Comparison of ENCODE assay signal across 20 mouse cellular contexts in genomic region chr9:118326656-118327055, GRCm38 (mm10).
DNase-seq lines count a peak whose midpoint lies in the region; ATAC-seq and TF ChIP-seq lines count a peak whose summit lies in the region.
"Had no signal": no experiment of that assay in that cellular context is flagged by ENCODE, and none has a peak within 500 bp of the region (broad histone marks: within the 10 kb centered on the region; RNA-seq: fewer than 3 reads in every experiment).

No protein-coding gene starts in this region.

- H3K4me2 ChIP-seq in forebrain, postnatal 0 days (ENCODE audit: low read depth): no peak overlapping the region
- no peak overlapping the region for H3K4me2 ChIP-seq in forebrain, embryonic 12.5 days
- no peak overlapping the region for H3K4me2 ChIP-seq in forebrain, embryonic 16.5 days (ENCODE audit: low read length)
- H3K4me2 ChIP-seq: heart, embryonic 11.5 days; heart, embryonic 15.5 days; hindbrain, embryonic 15.5 days had no signal

- DNase-seq in forebrain, embryonic 10.5 days (ENCODE audit: extremely low spot score, low spot score): no peak
- DNase-seq in forebrain, postnatal 0 days: no peak
- peak; percentile 71 for DNase-seq in brain, embryonic 14.5 days (ENCODE audit: low read depth)
- no peak for DNase-seq in adipocyte (ENCODE audit: low spot score)
- DNase-seq: adrenal gland, adult 2 months; adrenal gland, postnatal 25 days; cerebellum, adult 2 months; gastrocnemius, postnatal 14 days; heart, adult 2 months; heart, postnatal 14 days; kidney, adult 11 months had no signal

- H3K36me3 ChIP-seq in forebrain, embryonic 10.5 days (replicated peaks): no peaks in the 10 kb centered on the region
- no peaks in the 10 kb centered on the region for H3K36me3 ChIP-seq in forebrain, postnatal 0 days (ENCODE audit: insufficient read depth)
- H3K36me3 ChIP-seq in forebrain, embryonic 12.5 days (replicated peaks): no peaks in the 10 kb centered on the region
- no peaks in the 10 kb centered on the region for H3K36me3 ChIP-seq in forebrain, embryonic 16.5 days (ENCODE audit: control insufficient read depth, insufficient read depth)
- H3K36me3 ChIP-seq: embryonic facial prominence, embryonic 10.5 days; heart, embryonic 15.5 days; hindbrain, embryonic 15.5 days had no signal

- H3K9ac ChIP-seq in forebrain, postnatal 0 days: no peak overlapping the region
- H3K9ac ChIP-seq in forebrain, embryonic 12.5 days: no peak overlapping the region
- no peak overlapping the region for H3K9ac ChIP-seq in forebrain, embryonic 16.5 days (replicated peaks; ENCODE audit: low read depth, low read length)
- H3K9ac ChIP-seq: heart, embryonic 15.5 days; hindbrain, embryonic 15.5 days had no signal

- no peak overlapping the region for H3K4me3 ChIP-seq in forebrain, embryonic 10.5 days
- H3K4me3 ChIP-seq in forebrain, postnatal 0 days (ENCODE audit: low read depth, low read length): no peak overlapping the region
- no peak overlapping the region for H3K4me3 ChIP-seq in forebrain, embryonic 12.5 days (replicated peaks)
- H3K4me3 ChIP-seq in forebrain, embryonic 16.5 days (replicated peaks; ENCODE audit: low read length): no peak overlapping the region
- H3K4me3 ChIP-seq: embryonic facial prominence, embryonic 10.5 days; heart, adult 2 months; heart, embryonic 15.5 days; hindbrain, embryonic 15.5 days had no signal

- peak overlapping the region; percentile 66 for H3K27ac ChIP-seq in forebrain, embryonic 10.5 days
- no peak overlapping the region for H3K27ac ChIP-seq in forebrain, postnatal 0 days (ENCODE audit: low read depth, low read length)
- peak overlapping the region; percentile 61; the same call in 1 of the 2 replicates for H3K27ac ChIP-seq in forebrain, embryonic 12.5 days
- peak overlapping the region; percentile 13; the same call in 1 of the 2 replicates for H3K27ac ChIP-seq in forebrain, embryonic 16.5 days (ENCODE audit: low read length)
- H3K27ac ChIP-seq: embryonic facial prominence, embryonic 10.5 days; heart, adult 2 months; heart, embryonic 15.5 days; hindbrain, embryonic 15.5 days had no signal

- TF ChIP-seq CTCF in forebrain, postnatal 0 days (IDR thresholded peaks at IDR 0.05; ENCODE audit: low read depth): no peak
- TF ChIP-seq CTCF in brain, embryonic 14.5 days (IDR thresholded peaks at IDR 0.05; ENCODE audit: borderline replicate concordance, extremely low read depth, insufficient read depth, insufficient read length): no peak

- 50% methylated on average over 9 of the region's 9 CpGs for WGBS in forebrain, embryonic 10.5 days
- 29% methylated on average over 9 of the region's 9 CpGs for WGBS in forebrain, postnatal 0 days
- 45% methylated on average over 9 of the region's 9 CpGs for WGBS in forebrain, embryonic 12.5 days
- WGBS in forebrain, embryonic 16.5 days: 31% methylated on average over 9 of the region's 9 CpGs

- H3K27me3 ChIP-seq in forebrain, embryonic 10.5 days (ENCODE audit: poor library complexity, severe bottlenecking): peaks cover 21% of the 10 kb centered on the region; the same call in 1 of the 2 replicates
- no peaks in the 10 kb centered on the region for H3K27me3 ChIP-seq in forebrain, postnatal 0 days (ENCODE audit: insufficient read depth, low read length)
- H3K27me3 ChIP-seq in forebrain, embryonic 12.5 days: peaks cover 13% of the 10 kb centered on the region
- H3K27me3 ChIP-seq in forebrain, embryonic 16.5 days (replicated peaks; ENCODE audit: control insufficient read depth, insufficient read depth, low read length): no peaks in the 10 kb centered on the region
- H3K27me3 ChIP-seq: CH12.LX; heart, embryonic 15.5 days; hindbrain, embryonic 15.5 days had no signal

- no peaks in the 10 kb centered on the region for H3K9me3 ChIP-seq in forebrain, embryonic 10.5 days
- H3K9me3 ChIP-seq in forebrain, postnatal 0 days (ENCODE audit: low read length): no peaks in the 10 kb centered on the region
- no peaks in the 10 kb centered on the region for H3K9me3 ChIP-seq in forebrain, embryonic 12.5 days
- H3K9me3 ChIP-seq in forebrain, embryonic 16.5 days (ENCODE audit: control insufficient read depth, low read length): no peaks in the 10 kb centered on the region
- H3K9me3 ChIP-seq: embryonic facial prominence, embryonic 10.5 days; heart, embryonic 15.5 days; hindbrain, embryonic 15.5 days had no signal

- TF ChIP-seq POLR2A in brain, embryonic 14.5 days (IDR thresholded peaks at IDR 0.05; ENCODE audit: borderline replicate concordance, extremely low read depth, insufficient read depth, insufficient read length, poor library complexity, severe bottlenecking): no peak

- ATAC-seq in forebrain, postnatal 0 days: no peak
- ATAC-seq in forebrain, embryonic 12.5 days (ENCODE audit: low FRiP score): no peak
- ATAC-seq in forebrain, embryonic 16.5 days: peak; percentile 70
- ATAC-seq: activated CD4-positive, CD25-positive, alpha-beta regulatory T cell, adult 4 months; Patski had no signal

- H3K4me1 ChIP-seq in forebrain, embryonic 10.5 days: peaks cover 25% of the 10 kb centered on the region
- no peaks in the 10 kb centered on the region for H3K4me1 ChIP-seq in forebrain, postnatal 0 days (ENCODE audit: insufficient read depth)
- H3K4me1 ChIP-seq in forebrain, embryonic 12.5 days: peaks cover 14% of the 10 kb centered on the region
- H3K4me1 ChIP-seq in forebrain, embryonic 16.5 days (replicated peaks; ENCODE audit: control insufficient read depth, insufficient read depth, low read length): 0 out of 2 replicates have a peak, but pooled peaks cover 4% of the 10 kb centered on the region
- H3K4me1 ChIP-seq: heart, embryonic 15.5 days; hindbrain, embryonic 15.5 days had no signal
